Mouse (Mus musculus) liver, postnatal 0 days (tissue): ENCODE measurements around the gene Trim26.
"Not testable (repeated sequence)": the region's sequence is repeated elsewhere in the genome, so short reads cannot be mapped to it uniquely, and the experiment has no call there.

ENCODE experiments used
- CTCF ChIP-seq: sonication (generic); IDR thresholded peaks from 2 replicates; pipeline ENCODE4 v1.5.1; 2016; ENCODE audit warnings: antibody characterized with exemption, low read depth
- EP300 ChIP-seq: IDR thresholded peaks from 2 replicates; pipeline ENCODE4 v1.6.1; 2016; ENCODE audit warnings: antibody characterized with exemption, low read depth, mild to moderate bottlenecking

- peak; percentile 87 for TF ChIP-seq CTCF
- TF ChIP-seq EP300: not testable (repeated sequence)
These were observed 10.9 kb upstream of the Trim26 start for GRCm38 (mm10) chr17:36826002-36826401.
